In genomic region chr4:116507425-116508218, GRCm38 (mm10) we compare ENCODE assay signal across 8 mouse cellular contexts. TPM values are rescaled to one million over a fixed set of nuclear protein-coding genes. Genes with fewer than 3 reads are reported as not detected.
DNase-seq lines count a peak whose midpoint lies in the region; ATAC-seq and TF ChIP-seq lines count a peak whose summit lies in the region.

TSS of gene Ipp (plus strand) at chr4:116507549.

- H3K9me3 ChIP-seq in MEL (replicated peaks; ENCODE audit: insufficient read depth, low read length): no peaks in the 10 kb centered on the region
- H3K9me3 ChIP-seq in forebrain, postnatal 0 days (ENCODE audit: low read length): no peaks in the 10 kb centered on the region
- no peaks in the 10 kb centered on the region for H3K9me3 ChIP-seq in lung, embryonic 15.5 days

- H3K4me1 ChIP-seq in MEL (ENCODE audit: control insufficient read depth in 1 of 2, insufficient read depth in 2 of 2, low read length in 2 of 2): peaks cover 0 to 12% of the 10 kb centered on the region in 2 experiments; a peak in 2 of 4 replicates
- no peaks in the 10 kb centered on the region for H3K4me1 ChIP-seq in cerebellum, adult 2 months (ENCODE audit: control insufficient read depth, insufficient read depth, low read length)
- H3K4me1 ChIP-seq in forebrain, postnatal 0 days (ENCODE audit: insufficient read depth): peaks cover 14% of the 10 kb centered on the region; the same call in 1 of the 2 replicates
- peaks cover 7% of the 10 kb centered on the region for H3K4me1 ChIP-seq in lung, embryonic 15.5 days

- peak; percentile 100 for ATAC-seq in forebrain, postnatal 0 days
- peak; percentile 98 for ATAC-seq in lung, embryonic 15.5 days (ENCODE audit: borderline replicate concordance, extremely low read depth, low FRiP score, low TSS enrichment)

- no peak for TF ChIP-seq RAD21 in MEL (IDR thresholded peaks at IDR 0.05; ENCODE audit: low read depth, low read length)

- peak within 1 kb of the TSS; percentile 97 for H3K9ac ChIP-seq in MEL (ENCODE audit: control insufficient read depth, low read depth, low read length, poor library complexity, severe bottlenecking)
- H3K9ac ChIP-seq in forebrain, postnatal 0 days: peak within 1 kb of the TSS; percentile 71
- H3K9ac ChIP-seq in lung, embryonic 15.5 days: peak within 1 kb of the TSS; percentile 67

- no peak for TF ChIP-seq CTCF in MEL (IDR thresholded peaks at IDR 0.05 in 2 of 3, conservative IDR thresholded peaks at IDR 0.05 in 1 of 3; ENCODE audit: control insufficient read depth in 1 of 3, insufficient read depth in 1 of 3, low read depth in 2 of 3, low read length in 3 of 3, poor library complexity in 1 of 3, severe bottlenecking in 1 of 3)
- peak; percentile 23; the same call in 1 of the 2 replicates for TF ChIP-seq CTCF in cerebellum, adult 2 months (IDR thresholded peaks at IDR 0.05; ENCODE audit: borderline replicate concordance, insufficient read depth, low read depth, low read length)
- TF ChIP-seq CTCF in forebrain, postnatal 0 days (IDR thresholded peaks at IDR 0.05; ENCODE audit: low read depth): peak; percentile 44

- peak within 1 kb of the TSS; percentile 54 for H3K4me2 ChIP-seq in forebrain, postnatal 0 days (ENCODE audit: low read depth)
- peak within 1 kb of the TSS; percentile 85 for H3K4me2 ChIP-seq in lung, embryonic 15.5 days

- peak within 1 kb of the TSS; percentile 86 for H3K27ac ChIP-seq in MEL (ENCODE audit: control insufficient read depth, low read depth, low read length)
- peak within 1 kb of the TSS; percentile 82 for H3K27ac ChIP-seq in cerebellum, adult 2 months (ENCODE audit: insufficient read depth, low read length)
- H3K27ac ChIP-seq in forebrain, postnatal 0 days (ENCODE audit: low read depth, low read length): peak within 1 kb of the TSS; percentile 84
- peak within 1 kb of the TSS; percentile 94 for H3K27ac ChIP-seq in lung, embryonic 15.5 days

- DNase-seq in MEL (ENCODE audit: low read depth, low spot score): peak; percentile 97
- DNase-seq in cerebellum, adult 2 months: peak; percentile 97
- DNase-seq in forebrain, postnatal 0 days: peak; percentile 97
- peak; percentile 96 for DNase-seq in heart, postnatal 4 days
- peak; percentile 90 to 94 for DNase-seq in layer of hippocampus, adult 8-10 months (ENCODE audit: low spot score in 2 of 2)
- DNase-seq in ovary, adult 18-20 months (ENCODE audit: low spot score): peak; percentile 91
- DNase-seq in thymus, postnatal 0 days (ENCODE audit: low spot score): peak; percentile 97

- no peak for TF ChIP-seq EP300 in MEL (IDR thresholded peaks at IDR 0.05; ENCODE audit: low read depth in 1 of 2, low read length in 2 of 2)

- H3K4me3 ChIP-seq in MEL (ENCODE audit: control insufficient read depth in 1 of 2, insufficient read depth in 1 of 2, low read depth in 2 of 2, low read length in 2 of 2): peak within 1 kb of the TSS; percentile 70 to 88
- H3K4me3 ChIP-seq in cerebellum, adult 2 months (replicated peaks; ENCODE audit: insufficient read depth, low read depth, low read length): peak within 1 kb of the TSS; percentile 87
- H3K4me3 ChIP-seq in forebrain, postnatal 0 days (ENCODE audit: low read depth, low read length): peak within 1 kb of the TSS; percentile 56
- peak within 1 kb of the TSS; percentile 60 for H3K4me3 ChIP-seq in lung, embryonic 15.5 days

- peak; percentile 94 to 99 for TF ChIP-seq POLR2A in MEL (IDR thresholded peaks at IDR 0.05; ENCODE audit: control insufficient read depth in 1 of 2, insufficient read depth in 1 of 2, low read depth in 1 of 2, low read length in 2 of 2, poor library complexity in 1 of 2)
- peak; percentile 98 for TF ChIP-seq POLR2A in cerebellum, adult 2 months (IDR thresholded peaks at IDR 0.05; ENCODE audit: borderline replicate concordance, insufficient read depth, low read length)

- peaks cover 6% of the 10 kb centered on the region; the same call in 1 of the 2 replicates for H3K79me2 ChIP-seq in MEL (ENCODE audit: control insufficient read depth, insufficient read depth, low read length, poor library complexity)

- H3K27me3 ChIP-seq in MEL (ENCODE audit: control insufficient read depth in 1 of 2, insufficient read depth in 2 of 2, low read length in 2 of 2): no peaks in the 10 kb centered on the region
- no peaks in the 10 kb centered on the region for H3K27me3 ChIP-seq in cerebellum, adult 2 months (ENCODE audit: control insufficient read depth, insufficient read depth, low read length)
- no peaks in the 10 kb centered on the region for H3K27me3 ChIP-seq in forebrain, postnatal 0 days (ENCODE audit: insufficient read depth, low read length)
- no peaks in the 10 kb centered on the region for H3K27me3 ChIP-seq in lung, embryonic 15.5 days

- WGBS in cerebellum, adult 2 months: under 1% methylated on average over 54 of the region's 55 CpGs
- WGBS in forebrain, postnatal 0 days: 2% methylated on average over 53 of the region's 55 CpGs
- under 1% methylated on average over 55 of the region's 55 CpGs for WGBS in lung, embryonic 15.5 days

- H3K36me3 ChIP-seq in MEL (ENCODE audit: control insufficient read depth in 1 of 2, insufficient read depth in 2 of 2, low read length in 2 of 2): peaks cover 0 to 12% of the 10 kb centered on the region in 2 experiments; a peak in 2 of 4 replicates
- H3K36me3 ChIP-seq in forebrain, postnatal 0 days (ENCODE audit: insufficient read depth): no peaks in the 10 kb centered on the region
- H3K36me3 ChIP-seq in lung, embryonic 15.5 days: no peaks in the 10 kb centered on the region

TF ChIP-seq in MEL, 35 proteins besides CTCF, POLR2A, EP300 and RAD21 (continues in another document):
- TF ChIP-seq ZC3H11A (IDR thresholded peaks at IDR 0.05; ENCODE audit: low read depth, low read length) (no peak), POLR2AphosphoS2 (IDR thresholded peaks at IDR 0.05; ENCODE audit: low read length) (peak; percentile 88), ZMIZ1 (IDR thresholded peaks at IDR 0.05; ENCODE audit: low read depth, low read length) (peak; percentile 72), POLR2AphosphoS5 (IDR thresholded peaks at IDR 0.05; ENCODE audit: borderline replicate concordance, low read depth, low read length) (0 out of 2 replicates have a peak, but pooled peaks have one; percentile 15), E2F4 (IDR thresholded peaks at IDR 0.05; ENCODE audit: borderline replicate concordance, low read depth, low read length) (peak; percentile 80; the same call in 1 of the 2 replicates), TAL1 (IDR thresholded peaks at IDR 0.05; ENCODE audit: low read length) (no peak), ETS1 (IDR thresholded peaks at IDR 0.05; ENCODE audit: low read depth, low read length) (no peak; the same call in 1 of the 2 replicates), SMC3 (IDR thresholded peaks at IDR 0.05; ENCODE audit: low read depth, low read length) (no peak), CHD1 (IDR thresholded peaks at IDR 0.05; ENCODE audit: low read depth, low read length) (no peak), ZNF384 (IDR thresholded peaks at IDR 0.05; ENCODE audit: low read depth, low read length) (no peak), BHLHE40 (IDR thresholded peaks at IDR 0.05; ENCODE audit: borderline replicate concordance, low read depth, low read length) (no peak), MYC (IDR thresholded peaks at IDR 0.05; ENCODE audit: low read depth, low read length) (no peak), GATA1 (IDR thresholded peaks at IDR 0.05; ENCODE audit: low read depth, low read length) (no peak), MAX (IDR thresholded peaks at IDR 0.05; ENCODE audit: low read length) (no peak; the same call in 1 of the 2 replicates), NELFE (IDR thresholded peaks at IDR 0.05; ENCODE audit: low read depth, low read length) (peak; percentile 95), JUND (IDR thresholded peaks at IDR 0.05; ENCODE audit: low read depth, low read length) (no peak), NRF1 (IDR thresholded peaks at IDR 0.05; ENCODE audit: insufficient read depth, low read depth, low read length, poor library complexity, severe bottlenecking) (peak; percentile 91), CHD2 (IDR thresholded peaks at IDR 0.05; ENCODE audit: low read length) (no peak), KAT2A (conservative IDR thresholded peaks at IDR 0.05; ENCODE audit: low read depth, low read length) (no peak), MEF2A (IDR thresholded peaks at IDR 0.05; ENCODE audit: extremely low read depth, insufficient replicate concordance, low read depth, low read length, poor library complexity, severe bottlenecking) (no peak), UBTF (IDR thresholded peaks at IDR 0.05; ENCODE audit: borderline replicate concordance, insufficient read depth, low read depth, low read length) (no peak), MXI1 (IDR thresholded peaks at IDR 0.05; ENCODE audit: low read depth, low read length) (no peak; the same call in 1 of the 2 replicates), MAZ (IDR thresholded peaks at IDR 0.05; ENCODE audit: low read depth, low read length) (no peak; the same call in 1 of the 2 replicates), TCF12 (IDR thresholded peaks at IDR 0.05; ENCODE audit: low read depth, low read length) (peak; percentile 44), GABPA (IDR thresholded peaks at IDR 0.05; ENCODE audit: low read depth, low read length) (no peak), USF2 (IDR thresholded peaks at IDR 0.05; ENCODE audit: borderline replicate concordance in 1 of 2, insufficient read depth in 1 of 2, low read depth in 1 of 2, low read length in 2 of 2) (no peak), USF1 (IDR thresholded peaks at IDR 0.05; ENCODE audit: low read depth, low read length) (peak; percentile 73), HCFC1 (IDR thresholded peaks at IDR 0.05; ENCODE audit: low read depth, low read length) (peak; percentile 65; the same call in 1 of the 2 replicates), ELF1 (IDR thresholded peaks at IDR 0.05; ENCODE audit: low read depth, low read length) (no peak), MYB (IDR thresholded peaks at IDR 0.05; ENCODE audit: low read depth, low read length) (no peak), ZKSCAN1 (IDR thresholded peaks at IDR 0.05; ENCODE audit: low read depth, low read length) (no peak)

RNA-seq across cellular contexts. Expression of gene Ipp, which starts in this region (rescaled TPM):
- total RNA-seq in MEL (2012; rRNA removed): 8.4 and 10.1 TPM in 2 replicates
- 1 to 10 TPM in 1 of 2 experiments, not detected in 1; 8.8 TPM for polyA plus RNA-seq in MEL (2012; ENCODE audit: insufficient read depth in 1 of 2, insufficient read length in 2 of 2, low read depth in 1 of 2, low replicate concordance in 2 of 2, missing spikeins in 1 of 2)
- 7.5 and 7.6 TPM in 2 replicates for polyA plus RNA-seq in cerebellum, adult 2 months (2012; rRNA removed)
- 6.6 and 8.4 TPM in 2 replicates for total RNA-seq in forebrain, postnatal 0 days (2014; rRNA removed)
- polyA plus RNA-seq in forebrain, postnatal 0 days (2015; fragmentation: Nextera tagmentation; extraction: Ambion mirVana): 8.7 and 12.4 TPM in 2 replicates
- 10 to 100 TPM; 17.3 to 18.0 TPM for total RNA-seq in heart, postnatal 4 days (2021)
- total RNA-seq in layer of hippocampus, adult 8-10 months (2022): 10 to 100 TPM; 18.1 to 19.8 (median 19.0) TPM
- polyA plus RNA-seq in lung, embryonic 15.5 days (2015; fragmentation: Nextera tagmentation; extraction: Ambion mirVana): 14.1 TPM in 2 replicates
- polyA plus RNA-seq in thymus, postnatal 0 days (2015; fragmentation: Nextera tagmentation; extraction: Ambion mirVana): 22.5 and 23.4 TPM in 2 replicates

Comparison
In these comparisons a context has a peak if more than half of its experiments do, and no peak if none do; other contexts are left out.
1. Peak in every context shown above with its lines: DNase-seq, ATAC-seq, H3K4me3 ChIP-seq and H3K27ac ChIP-seq.
2. CTCF ChIP-seq: peak in cerebellum, adult 2 months (single experiment) and forebrain, postnatal 0 days (single experiment); none in MEL (0 of 3).